Mouse (Mus musculus) ES-E14 (cell line): ENCODE measurements at regions not wholly inside any gene's neighbourhood (a gene's known extent, or its start where the extent isn't known, plus 50 kb on each side); places are given as distances from the start of the nearest gene placed in this dataset.

Experiments used
- DNase-seq: peaks from one replicate; pipeline ENCODE4 v3.0.0-alpha.2; 2013; ENCODE audit warnings: low read depth, low spot score
- H3K27ac ChIP-seq: 2 replicates; pipeline ENCODE4 v1.5.1; 2012; ENCODE audit warnings: low read depth, mild to moderate bottlenecking, low read length, moderate library complexity, mixed read lengths; ENCODE audit not compliant: poor library complexity, insufficient read depth, severe bottlenecking
- H3K36me3 ChIP-seq: 2 replicates; pipeline ENCODE4 v1.6.1; 2012; ENCODE audit warnings: mild to moderate bottlenecking, low read length, moderate library complexity, mixed read lengths; ENCODE audit not compliant: control insufficient read depth, poor library complexity, insufficient read depth, severe bottlenecking
- H3K4me1 ChIP-seq, 2 experiments: fragments of 150-350 bp in 1 of 2; sonication (generic) in 1 of 2; 2 replicates each; pipeline ENCODE4 v1.6.1; 2012; ENCODE audit warnings: low read length in 2 of 2, mild to moderate bottlenecking in 1 of 2, mixed read lengths in 1 of 2; ENCODE audit not compliant: control insufficient read depth in 2 of 2, insufficient read depth in 2 of 2, poor library complexity in 1 of 2
- H3K4me3 ChIP-seq, 2 experiments: fragments of 150-350 bp in 1 of 2; sonication (generic) in 1 of 2; 2 replicates each; pipeline ENCODE4 v1.5.1; 2012; ENCODE audit warnings: low read length in 2 of 2, low read depth in 1 of 2, mild to moderate bottlenecking in 1 of 2, mixed read lengths in 1 of 2; ENCODE audit not compliant: insufficient read depth in 1 of 2, poor library complexity in 1 of 2, severe bottlenecking in 1 of 2
- H3K9ac ChIP-seq: 2 replicates; pipeline ENCODE4 v1.6.1; 2012; ENCODE audit warnings: low read depth, mild to moderate bottlenecking, low read length, mixed read lengths; ENCODE audit not compliant: poor library complexity, insufficient read depth, severe bottlenecking
- H3K9me3 ChIP-seq: fragments of 150-350 bp; sonication (generic); 2 replicates; pipeline ENCODE4 v1.6.1; 2012; ENCODE audit warnings: low read depth, mild to moderate bottlenecking, low read length; ENCODE audit not compliant: control insufficient read depth, insufficient read depth
- CHD2 ChIP-seq: IDR thresholded peaks from 2 replicates; pipeline ENCODE4 v1.6.1; 2014; ENCODE audit warnings: mild to moderate bottlenecking, low read depth, low read length, inconsistent platforms
- HCFC1 ChIP-seq: IDR thresholded peaks from 2 replicates; pipeline ENCODE4 v1.6.1; 2012; ENCODE audit warnings: low read length, inconsistent platforms, borderline replicate concordance; ENCODE audit not compliant: insufficient read depth
- MAFK ChIP-seq: IDR thresholded peaks from 2 replicates; pipeline ENCODE4 v1.6.1; 2014; ENCODE audit warnings: mild to moderate bottlenecking, low read depth, low read length, inconsistent platforms; ENCODE audit not compliant: insufficient read depth
- ZC3H11A ChIP-seq: IDR thresholded peaks from 2 replicates; pipeline ENCODE4 v1.6.1; 2012; ENCODE audit warnings: low read depth, mild to moderate bottlenecking, inconsistent platforms, low read length, borderline replicate concordance
- ZNF384 ChIP-seq: IDR thresholded peaks from 2 replicates; pipeline ENCODE4 v1.6.1; 2012; ENCODE audit warnings: low read depth, low read length, inconsistent platforms
- in situ Hi-C, 2 experiments: fragments of 600-800 bp; cut with MboI; formaldehyde crosslinking; loops; one replicate each; pipeline ENCODE4 v1.15.1; 2025; ENCODE audit warnings: low sequenced_read_pairs in 2 of 2, inconsistent platforms in 1 of 2; ENCODE audit not compliant: unreplicated experiment in 2 of 2

GRCm38 (mm10) chr2:75761626-75762025, 57.2 kb upstream of the Nfe2l2 start:
- H3K9me3 ChIP-seq = no peaks in the 10 kb centered on the region
- no peaks in the 10 kb centered on the region for H3K36me3 ChIP-seq
- in situ Hi-C loops = no loop called here
- peaks cover 7 to 19% of the 10 kb centered on the region in 2 experiments; a peak in 2 of 4 replicates for H3K4me1 ChIP-seq
- no peak for TF ChIP-seq MAFK
- no peak for TF ChIP-seq ZNF384
- TF ChIP-seq ZC3H11A = no peak
- no peak for TF ChIP-seq CHD2
- no peak for TF ChIP-seq HCFC1
- no peak for DNase-seq
- H3K4me3 ChIP-seq = no peak overlapping the region
- no peak overlapping the region for H3K27ac ChIP-seq
- no peak overlapping the region for H3K9ac ChIP-seq

GRCm38 (mm10) chr2:75759196-75759885, 54.9 kb upstream of the Nfe2l2 start:
- H3K4me1 ChIP-seq = peaks cover 7 to 19% of the 10 kb centered on the region in 2 experiments; a peak in 2 of 4 replicates
- DNase-seq = no peak
- H3K4me3 ChIP-seq = no peak overlapping the region
- in situ Hi-C loops = no loop called here
- H3K36me3 ChIP-seq = no peaks in the 10 kb centered on the region
- no peak overlapping the region for H3K9ac ChIP-seq
- no peak overlapping the region for H3K27ac ChIP-seq
- H3K9me3 ChIP-seq = no peaks in the 10 kb centered on the region
- no peak for TF ChIP-seq HCFC1
- no peak for TF ChIP-seq MAFK
- no peak for TF ChIP-seq ZC3H11A
- no peak for TF ChIP-seq ZNF384
- TF ChIP-seq CHD2 = no peak

GRCm38 (mm10) chr2:75758277-75758676, 53.8 kb upstream of the Nfe2l2 start:
- in situ Hi-C loops = no loop called here
- DNase-seq = no peak
- TF ChIP-seq MAFK = no peak
- TF ChIP-seq CHD2 = no peak
- TF ChIP-seq ZC3H11A = no peak
- TF ChIP-seq HCFC1 = no peak
- TF ChIP-seq ZNF384 = no peak
- H3K4me1 ChIP-seq = peaks cover 7 to 17% of the 10 kb centered on the region in 2 experiments; a peak in 2 of 4 replicates
- H3K36me3 ChIP-seq = no peaks in the 10 kb centered on the region
- H3K4me3 ChIP-seq = no peak overlapping the region
- no peak overlapping the region for H3K27ac ChIP-seq
- H3K9ac ChIP-seq = no peak overlapping the region
- no peaks in the 10 kb centered on the region for H3K9me3 ChIP-seq

GRCm38 (mm10) chr2:75756704-75757638, 52.5 kb upstream of the Nfe2l2 start:
- no peak overlapping the region for H3K4me3 ChIP-seq
- no peak overlapping the region for H3K9ac ChIP-seq
- no peak for DNase-seq
- TF ChIP-seq HCFC1 (no peak), ZNF384 (no peak)
- H3K4me1 ChIP-seq = peaks cover 8 to 14% of the 10 kb centered on the region in 2 experiments; a peak in 2 of 4 replicates
- H3K36me3 ChIP-seq = no peaks in the 10 kb centered on the region
- no peaks in the 10 kb centered on the region for H3K9me3 ChIP-seq
- no peak overlapping the region for H3K27ac ChIP-seq
- in situ Hi-C loops = no loop called here
